Comparison of ENCODE assay signal across 25 mouse cellular contexts in genomic region chr10:37760542-37761367, GRCm38 (mm10).
"Had no signal": no experiment of that assay in that cellular context is flagged by ENCODE, and none has a peak within 500 bp of the region (broad histone marks: within the 10 kb centered on the region; RNA-seq: fewer than 3 reads in every experiment).

No protein-coding gene starts in this region.

- H3K4me2 ChIP-seq: heart, embryonic 11.5 days; heart, embryonic 13.5 days; heart, embryonic 15.5 days; hindbrain, embryonic 13.5 days; hindbrain, embryonic 15.5 days; kidney, embryonic 15.5 days; limb, embryonic 12.5 days; limb, embryonic 15.5 days had no signal

- H3K27ac ChIP-seq: heart, adult 2 months; heart, embryonic 13.5 days; heart, embryonic 15.5 days; hindbrain, embryonic 13.5 days; hindbrain, embryonic 15.5 days; hindbrain, postnatal 0 days; kidney, embryonic 15.5 days; kidney, postnatal 0 days; limb, embryonic 12.5 days; limb, embryonic 15.5 days had no signal

- H3K27me3 ChIP-seq: heart, embryonic 13.5 days; heart, embryonic 15.5 days; hindbrain, embryonic 13.5 days; hindbrain, embryonic 15.5 days; kidney, embryonic 15.5 days; limb, embryonic 12.5 days; limb, embryonic 15.5 days had no signal

- H3K4me3 ChIP-seq: heart, adult 2 months; heart, embryonic 13.5 days; heart, embryonic 15.5 days; hindbrain, embryonic 13.5 days; hindbrain, embryonic 15.5 days; kidney, embryonic 15.5 days; limb, embryonic 12.5 days; limb, embryonic 15.5 days had no signal

- H3K9me3 ChIP-seq: heart, embryonic 13.5 days; heart, embryonic 15.5 days; hindbrain, embryonic 13.5 days; hindbrain, embryonic 15.5 days; kidney, embryonic 15.5 days; limb, embryonic 12.5 days; limb, embryonic 15.5 days had no signal

- H3K4me1 ChIP-seq: heart, embryonic 13.5 days; heart, embryonic 15.5 days; hindbrain, embryonic 13.5 days; hindbrain, embryonic 15.5 days; kidney, embryonic 15.5 days; limb, embryonic 12.5 days; limb, embryonic 15.5 days had no signal

- ATAC-seq: hindbrain, postnatal 0 days; intestine, embryonic 16.5 days had no signal

- DNase-seq: gastrocnemius, postnatal 14 days; gastrocnemius, postnatal 36 days; heart, adult 11 months; heart, adult 2 months; heart, postnatal 14 days; heart, postnatal 36 days; kidney, adult 11 months; kidney, adult 2 months; kidney, adult 9 months; kidney, postnatal 14 days; kidney, postnatal 36 days; layer of hippocampus, adult 9-11 months; layer of hippocampus, postnatal 36 days; left cerebral cortex, postnatal 4 days had no signal

- H3K9ac ChIP-seq: heart, embryonic 13.5 days; heart, embryonic 15.5 days; hindbrain, embryonic 13.5 days; hindbrain, embryonic 15.5 days; kidney, embryonic 15.5 days; limb, embryonic 12.5 days; limb, embryonic 15.5 days had no signal

- H3K36me3 ChIP-seq: heart, embryonic 13.5 days; heart, embryonic 15.5 days; hindbrain, embryonic 13.5 days; hindbrain, embryonic 15.5 days; kidney, embryonic 15.5 days; limb, embryonic 12.5 days; limb, embryonic 15.5 days had no signal
